Mouse (Mus musculus): Measurements from ENCODE around the gene Coa7.

Coa7 gene

DNA sequence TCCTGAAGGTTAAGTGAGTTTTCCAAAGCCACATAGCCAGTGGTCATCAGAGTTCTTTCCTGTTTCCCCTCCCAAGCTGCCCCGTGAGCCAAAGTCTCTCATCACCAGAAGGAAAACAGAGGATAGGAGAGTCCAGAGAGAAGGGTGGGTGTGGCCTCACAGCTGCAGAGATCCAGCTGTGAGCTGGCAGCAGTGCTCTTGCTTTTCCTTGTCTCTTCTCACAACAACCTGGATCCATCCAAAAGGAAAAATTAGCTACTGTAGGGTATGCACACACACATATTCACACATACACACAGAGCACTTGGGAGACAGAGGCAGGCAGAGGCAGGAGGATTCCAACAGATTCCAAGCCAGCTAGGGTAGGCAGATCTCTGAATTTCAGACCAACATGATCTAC is 58.1 kb downstream of the Coa7 start:
- peak; percentile 40 for DNase-seq (ENCODE audit: low read depth)

DNA sequence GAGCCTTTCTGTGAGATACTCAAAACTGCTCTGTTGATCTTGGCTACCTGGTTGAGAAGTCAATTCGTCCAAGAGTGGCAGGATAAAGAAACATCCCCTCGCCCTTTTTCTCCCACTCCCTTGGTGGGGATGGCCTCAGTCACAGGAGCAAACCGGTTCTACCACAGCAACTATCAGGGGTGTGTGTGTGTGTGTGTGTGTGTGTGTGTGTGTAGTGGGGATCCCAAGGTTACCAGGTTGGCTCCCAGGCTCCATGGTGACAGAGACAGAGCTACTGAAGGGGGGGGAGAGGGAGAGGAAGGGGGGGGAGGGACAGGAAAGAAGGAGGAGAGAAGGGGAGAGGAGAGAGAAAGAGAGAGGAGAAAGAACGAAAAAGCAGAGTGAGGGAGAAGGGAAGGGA is 59.2 kb downstream of the Coa7 start:
- no peak for DNase-seq (ENCODE audit: low read depth)

DNA sequence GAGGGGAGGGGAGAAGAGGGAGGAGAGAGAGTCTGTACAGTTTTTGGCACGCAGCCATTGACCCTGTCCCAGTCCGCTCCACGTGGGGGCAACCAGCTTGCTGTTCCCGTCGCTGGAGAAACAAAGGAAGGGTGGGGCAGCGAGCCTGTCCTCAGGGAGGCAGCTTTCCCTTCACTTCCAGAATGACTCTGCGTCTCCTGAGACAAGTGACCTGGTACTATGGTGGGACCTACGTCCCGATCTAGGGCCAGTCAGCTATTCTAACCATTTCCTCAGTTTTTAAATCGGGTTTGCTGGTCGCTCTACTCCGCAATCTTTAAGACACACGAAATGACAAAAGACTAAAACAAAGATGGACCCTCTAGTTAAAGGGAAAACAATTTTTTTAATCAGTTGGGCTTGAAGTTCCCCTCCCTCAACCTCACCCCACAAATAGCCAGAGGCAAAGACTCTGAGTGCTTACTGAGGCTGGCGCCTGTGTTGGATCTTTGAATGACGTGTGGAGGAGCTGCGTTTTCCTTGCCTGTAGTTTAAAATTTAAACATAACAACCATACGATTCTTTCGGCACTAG is 59.8 kb downstream of the Coa7 start:
- peak; percentile 64 for DNase-seq (ENCODE audit: low read depth)

DNA sequence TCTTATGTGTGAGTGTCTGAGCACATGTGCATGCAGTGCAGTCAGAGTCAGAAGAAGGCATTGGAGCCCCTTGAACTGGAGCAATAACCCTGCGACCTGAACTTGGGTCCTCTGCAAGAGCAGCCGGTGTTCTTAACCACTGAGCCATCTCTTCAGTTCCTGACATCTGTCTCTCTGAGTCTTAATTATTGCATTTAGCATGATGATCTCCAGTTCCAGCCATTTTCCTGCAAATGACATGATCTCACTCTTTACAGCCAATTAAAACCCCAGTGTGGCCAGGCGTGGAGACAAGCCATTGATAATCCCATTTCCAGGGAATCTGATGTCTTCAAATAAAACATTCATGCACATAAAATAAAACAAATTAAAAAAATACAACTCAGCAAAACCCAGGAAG is 60.8 kb downstream of the Coa7 start:
- DNase-seq (ENCODE audit: low read depth): no peak

DNA sequence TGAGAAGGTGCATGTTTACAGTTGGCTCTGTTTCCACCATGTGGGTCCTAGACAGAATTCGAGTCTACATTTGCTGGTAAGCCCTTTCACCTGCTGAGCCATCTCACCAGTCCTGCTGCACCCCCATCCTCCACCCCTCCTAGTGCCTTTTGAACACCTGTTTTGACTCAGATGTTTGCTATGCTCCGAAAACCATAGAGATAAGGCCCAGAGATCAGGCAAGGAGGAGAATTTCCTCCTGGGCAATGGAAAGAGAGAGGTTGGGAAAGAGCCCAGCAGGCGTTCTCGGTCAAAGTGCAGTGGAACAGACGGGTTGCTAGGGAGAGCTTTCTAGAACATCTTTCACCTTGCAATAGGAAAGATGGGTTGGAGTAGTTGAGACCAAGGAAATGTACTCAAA is 63.2 kb downstream of the Coa7 start:
- no peak for DNase-seq (ENCODE audit: low read depth)

All from NIH3T3 (cell line).